Mouse (Mus musculus) embryonic facial prominence, embryonic 14.5 days (tissue): ENCODE measurements around the gene Vmn1r194. TPM values are rescaled to one million over a fixed set of nuclear protein-coding genes. Genes with fewer than 3 reads are reported as not detected.
"Not testable (repeated sequence)": the region's sequence is repeated elsewhere in the genome, so short reads cannot be mapped to it uniquely, and the experiment has no call there.

ENCODE experiments used
- ATAC-seq: fragments of 200-750 bp; cut with Nextera tagmentation; 2 replicates; pipeline ENCODE4 v1.8.0; 2017; ENCODE audit warnings: low read depth, moderate number of reproducible peaks, moderate TSS enrichment
- DNase-seq: peaks from one replicate; pipeline ENCODE4 v3.0.0-alpha.2; 2015; ENCODE audit warnings: low spot score
- H3K27ac ChIP-seq: fragments of 300-500 bp; sonication (generic); replicated peaks from 2 replicates; pipeline ENCODE4 v1.5.1; 2014; ENCODE audit warnings: low read depth, mild to moderate bottlenecking, low read length, moderate library complexity
- H3K27me3 ChIP-seq: fragments of 300-500 bp; sonication (generic); replicated peaks from 2 replicates; pipeline ENCODE4 v1.6.1; 2014; ENCODE audit warnings: low read length; ENCODE audit not compliant: control insufficient read depth, insufficient read depth
- H3K36me3 ChIP-seq: fragments of 300-500 bp; sonication (generic); 2 replicates; pipeline ENCODE4 v1.6.1; 2014; ENCODE audit warnings: low read length, mixed read lengths; ENCODE audit not compliant: control insufficient read depth, insufficient read depth
- H3K4me1 ChIP-seq: fragments of 300-500 bp; sonication (generic); 2 replicates; pipeline ENCODE4 v1.6.1; 2014; ENCODE audit warnings: antibody characterized with exemption, low read length; ENCODE audit not compliant: control insufficient read depth, insufficient read depth
- H3K4me2 ChIP-seq: fragments of 300-500 bp; sonication (generic); 2 replicates; pipeline ENCODE4 v1.6.1; 2014; ENCODE audit warnings: low read depth, mild to moderate bottlenecking, low read length, moderate library complexity, mixed read lengths
- H3K4me3 ChIP-seq: fragments of 300-500 bp; sonication (generic); 2 replicates; pipeline ENCODE4 v1.5.1; 2014; ENCODE audit warnings: low read depth, mild to moderate bottlenecking, low read length
- H3K9ac ChIP-seq: fragments of 300-500 bp; sonication (generic); 2 replicates; pipeline ENCODE4 v1.6.1; 2014; ENCODE audit warnings: low read depth, mild to moderate bottlenecking, low read length, moderate library complexity, mixed read lengths
- H3K9me3 ChIP-seq: fragments of 300-500 bp; sonication (generic); 2 replicates; pipeline ENCODE4 v1.6.1; 2016; ENCODE audit warnings: low read length; ENCODE audit not compliant: control insufficient read depth
- WGBS: fragments of 180-500 bp; shearing (Covaris S2); extraction: QIAGEN DNeasy Blood & Tissue Kit; methylation state at CpG from one replicate; pipeline ENCODE4 v1.1.7; 2014; 5-methylcytosine and 5-hydroxymethylcytosine counted together
- microRNA-seq: library from miRNA; unstranded; fragments of <30 nt; microRNA quantifications from one replicate; pipeline ENCODE4, GENCODE M21; 2016; ENCODE audit warnings: borderline number of aligned reads
- polyA plus RNA-seq: library from polyadenylated mRNA; unstranded; fragments of >200 nt; fragmentation: Nextera tagmentation; extraction: Ambion mirVana; gene quantifications from 2 replicates; pipeline ENCODE4 v1.2.1, GENCODE M21; 2014

Vmn1r194 gene
- not detected in 2 replicates for polyA plus RNA-seq

DNA sequence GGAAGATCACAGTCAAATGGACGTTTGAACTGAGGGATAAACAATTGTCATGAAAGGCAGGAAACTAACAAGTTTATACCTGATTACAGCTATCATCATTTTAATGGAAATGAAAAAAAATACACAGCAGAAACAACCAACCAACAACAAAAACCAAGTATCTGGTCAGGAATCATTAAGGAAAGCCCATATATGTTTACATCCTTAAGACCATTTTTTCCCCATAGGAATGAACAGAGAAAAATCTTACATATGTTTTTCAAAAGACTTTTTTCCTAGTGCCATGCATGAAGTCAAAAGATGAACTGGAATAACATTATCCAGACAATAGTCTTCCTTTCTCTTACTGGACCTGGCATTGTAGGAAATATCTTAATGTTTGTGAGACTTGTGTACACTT, at the start of gene Vmn1r194:
TSS of gene Vmn1r194 (plus strand) at position 301 of the 400 bp plus-strand sequence.
- no peaks in the 10 kb centered on the region for H3K4me1 ChIP-seq
- H3K27me3 ChIP-seq = no peaks in the 10 kb centered on the region
- no peak within 1 kb of the TSS for H3K9ac ChIP-seq
- 40% methylated on average over 1 of the region's 1 CpGs for WGBS
- no peak within 1 kb of the TSS for H3K4me3 ChIP-seq
- ATAC-seq (no peak), DNase-seq (no peak)
- no peaks in the 10 kb centered on the region for H3K36me3 ChIP-seq
- H3K4me2 ChIP-seq = no peak within 1 kb of the TSS
- H3K27ac ChIP-seq = no peak within 1 kb of the TSS
- H3K9me3 ChIP-seq = no peaks in the 10 kb centered on the region

DNA sequence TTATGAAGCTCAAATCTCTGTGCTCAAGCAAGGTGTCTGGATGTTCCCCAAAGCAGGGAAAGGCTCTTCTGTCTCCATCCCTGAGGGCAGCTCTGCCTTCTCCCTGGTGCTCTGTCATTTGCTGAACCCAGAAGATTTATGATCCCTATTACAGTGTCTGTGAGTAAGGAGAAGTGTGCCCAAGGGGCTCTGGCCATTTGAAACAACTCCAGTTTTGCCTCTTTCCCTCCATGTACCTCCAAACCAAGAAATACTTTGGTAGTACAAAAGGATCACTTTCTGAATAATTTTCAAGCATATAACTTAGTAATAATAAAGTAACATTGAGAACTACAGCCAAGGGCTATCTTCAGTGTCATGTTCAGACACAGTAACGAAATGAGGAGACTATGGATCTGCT, 21.0 kb upstream of the Vmn1r194 start, which contains the start of gene Vmn1r193:
TSS of gene Vmn1r193 (minus strand) at position 101 of the 400 bp plus-strand sequence.
- not testable (repeated sequence) for H3K9me3 ChIP-seq, DNase-seq, H3K4me1 ChIP-seq, H3K36me3 ChIP-seq, H3K9ac ChIP-seq, H3K27me3 ChIP-seq, H3K4me2 ChIP-seq, H3K27ac ChIP-seq, ATAC-seq, H3K4me3 ChIP-seq
- WGBS = 77% methylated on average over 1 of the region's 1 CpGs

DNA sequence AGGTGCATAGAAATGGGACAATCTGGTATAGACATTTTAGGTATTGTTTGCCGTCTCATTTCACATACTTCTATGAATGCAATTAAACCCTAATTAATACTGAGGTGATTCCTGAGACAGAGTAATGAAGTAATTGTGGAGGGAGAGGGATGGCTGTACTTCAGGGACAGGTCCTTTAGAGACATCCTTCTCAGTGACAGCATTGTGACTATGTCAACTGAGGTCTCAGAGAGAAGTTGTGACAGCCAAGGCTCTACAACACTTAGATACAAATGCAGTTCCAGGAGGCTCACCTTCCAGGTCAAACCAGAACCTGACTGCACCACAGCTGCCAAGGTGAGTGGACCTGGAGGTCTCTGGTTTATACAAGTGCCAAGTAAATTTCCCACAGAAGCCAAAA, 26.2 kb downstream of the Vmn1r194 start, which contains the start of gene Vmn1r195:
TSS of gene Vmn1r195 (plus strand) at position 301 of the 400 bp plus-strand sequence.
- not testable (repeated sequence) for H3K4me1 ChIP-seq, H3K36me3 ChIP-seq, H3K27ac ChIP-seq, H3K9ac ChIP-seq, H3K4me2 ChIP-seq, H3K9me3 ChIP-seq, ATAC-seq, DNase-seq, H3K4me3 ChIP-seq, H3K27me3 ChIP-seq
- 89% methylated on average over 1 of the region's 1 CpGs for WGBS

DNA sequence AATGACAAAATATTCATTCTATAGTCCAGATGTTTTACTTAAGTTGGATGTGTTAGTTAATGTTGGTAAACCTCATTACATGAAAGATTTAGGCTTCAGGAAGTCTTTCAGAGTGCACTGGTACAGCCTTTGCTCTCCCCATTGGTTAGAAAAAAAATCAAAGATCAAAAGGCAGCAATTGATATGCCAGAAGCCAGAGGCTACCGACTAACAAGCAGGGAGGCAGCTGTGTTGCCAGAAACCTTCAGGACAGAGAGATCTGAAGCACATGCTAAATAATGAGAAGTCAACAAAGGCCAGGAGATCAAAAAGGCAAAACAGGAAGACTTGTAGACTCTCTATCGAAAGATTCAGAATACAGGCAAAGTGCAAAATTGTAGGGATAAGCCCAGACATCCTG, 27.7 kb downstream of the Vmn1r194 start:
- H3K27me3 ChIP-seq = no peaks in the 10 kb centered on the region
- no peak for DNase-seq
- no peak overlapping the region for H3K4me3 ChIP-seq
- H3K9ac ChIP-seq = no peak overlapping the region
- no peak overlapping the region for H3K27ac ChIP-seq
- WGBS = 29% methylated on average over 2 of the region's 2 CpGs
- ATAC-seq = no peak
- no peak overlapping the region for H3K4me2 ChIP-seq
- no peaks in the 10 kb centered on the region for H3K36me3 ChIP-seq
- no peaks in the 10 kb centered on the region for H3K9me3 ChIP-seq
- no peaks in the 10 kb centered on the region for H3K4me1 ChIP-seq

DNA sequence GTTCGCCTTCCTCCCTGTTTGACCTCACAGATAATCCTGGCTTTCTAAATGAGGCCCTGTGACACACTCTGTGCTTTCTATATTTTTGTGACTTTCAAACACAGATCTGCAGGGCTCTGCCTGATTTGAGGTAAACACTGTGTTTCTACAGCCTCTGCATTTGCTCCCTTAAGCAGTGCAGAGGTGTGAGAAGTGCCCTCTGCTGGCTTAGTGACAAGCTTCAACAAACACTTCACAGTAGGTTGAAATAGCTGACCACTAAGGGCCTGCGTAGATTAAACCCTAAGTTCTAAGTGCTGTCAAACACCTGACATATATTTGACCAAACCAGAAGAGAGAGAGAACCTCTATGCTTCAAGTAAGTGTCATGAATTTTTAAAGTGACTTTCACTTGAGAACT, 40.6 kb downstream of the Vmn1r194 start:
- no peaks in the 10 kb centered on the region for H3K4me1 ChIP-seq
- no peaks in the 10 kb centered on the region for H3K36me3 ChIP-seq
- no peaks in the 10 kb centered on the region for H3K9me3 ChIP-seq
- no peak for DNase-seq
- ATAC-seq = no peak
- H3K9ac ChIP-seq = no peak overlapping the region
- WGBS = 74% methylated on average over 2 of the region's 2 CpGs
- H3K27ac ChIP-seq = no peak overlapping the region
- no peak overlapping the region for H3K4me2 ChIP-seq
- H3K27me3 ChIP-seq = no peaks in the 10 kb centered on the region
- no peak overlapping the region for H3K4me3 ChIP-seq

DNA sequence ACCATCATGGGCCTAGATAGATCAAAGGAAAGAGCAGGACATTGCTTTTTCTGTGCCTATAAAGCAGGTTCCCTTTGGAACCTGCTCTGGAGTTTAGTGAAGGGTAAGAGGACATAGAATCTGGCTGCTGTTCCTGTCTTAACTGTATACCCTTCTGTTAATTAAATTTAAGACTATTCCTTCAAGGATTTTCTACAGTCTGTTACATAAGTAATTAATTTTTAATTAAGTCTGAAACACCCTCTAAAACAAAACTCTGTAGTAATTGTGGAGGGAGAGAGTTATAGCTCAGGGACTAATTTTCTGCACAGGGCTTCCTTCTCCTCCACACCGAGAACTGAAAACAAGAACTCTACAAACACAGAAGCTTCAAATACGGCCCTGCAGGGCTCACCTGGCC, 45.6 kb downstream of the Vmn1r194 start, which contains the start of gene Vmn1r196:
TSS of gene Vmn1r196 (plus strand) at position 301 of the 400 bp plus-strand sequence.
- Histone ChIP-seq H3K27me3 (no peaks in the 10 kb centered on the region), H3K4me3 (no peak within 1 kb of the TSS), H3K9ac (no peak within 1 kb of the TSS), H3K36me3 (no peaks in the 10 kb centered on the region), H3K27ac (no peak within 1 kb of the TSS), H3K9me3 (no peaks in the 10 kb centered on the region), H3K4me2 (no peak within 1 kb of the TSS), H3K4me1 (no peaks in the 10 kb centered on the region)
- DNase-seq = no peak
- WGBS = 76% methylated on average over 2 of the region's 2 CpGs
- no peak for ATAC-seq

Small RNA genes within 50 kb of the gene (microRNA-seq; reads per million reads assigned to microRNA genes)
- gene Gm23282 = not detected
- not detected for gene Gm25084

Other genes with a start within 250 kb of the Vmn1r194 start
- 0.70 and 0.83 TPM in 2 replicates for gene Prss16, start 234.5 kb upstream of the Vmn1r194 start, polyA plus RNA-seq
- gene Hist1h2ah, start 208.6 kb upstream of the Vmn1r194 start, polyA plus RNA-seq = 13.1 TPM in 1 of 2 replicates, not detected in the other
- gene Hist1h2bk, start 208.3 kb upstream of the Vmn1r194 start, polyA plus RNA-seq = 3.9 and 6.6 TPM in 2 replicates
- gene Hist1h4i, start 202.9 kb upstream of the Vmn1r194 start, polyA plus RNA-seq = 11.8 and 13.3 TPM in 2 replicates
- 24.9 and 28.8 TPM in 2 replicates for gene Hist1h2ag, start 201.3 kb upstream of the Vmn1r194 start, polyA plus RNA-seq
- 3.4 and 7.4 TPM in 2 replicates for gene Hist1h2bj, start 201.0 kb upstream of the Vmn1r194 start, polyA plus RNA-seq
- not detected in 2 replicates for gene Vmn1r188, start 159.8 kb upstream of the Vmn1r194 start, polyA plus RNA-seq
- gene Vmn1r189, start 138.4 kb upstream of the Vmn1r194 start, polyA plus RNA-seq = 0.10 TPM in 1 of 2 replicates, not detected in the other
- not detected in 2 replicates for gene Vmn1r191, start 60.2 kb upstream of the Vmn1r194 start, polyA plus RNA-seq
- not detected in 2 replicates for gene Vmn1r192, start 53.1 kb upstream of the Vmn1r194 start, polyA plus RNA-seq
- gene Vmn1r193, start 21.1 kb upstream of the Vmn1r194 start, polyA plus RNA-seq = not detected in 2 replicates
- gene Vmn1r195, start 26.3 kb downstream of the Vmn1r194 start, polyA plus RNA-seq = not detected in 2 replicates
- not detected in 2 replicates for gene Vmn1r196, start 45.7 kb downstream of the Vmn1r194 start, polyA plus RNA-seq
- 0.26 TPM in 1 of 2 replicates, not detected in the other for gene Vmn1r197, start 80.4 kb downstream of the Vmn1r194 start, polyA plus RNA-seq
- not detected in 2 replicates for gene Vmn1r198, start 106.1 kb downstream of the Vmn1r194 start, polyA plus RNA-seq
- not detected in 2 replicates for gene Vmn1r199, start 135.6 kb downstream of the Vmn1r194 start, polyA plus RNA-seq
- 0.04 TPM in 1 of 2 replicates, not detected in the other for gene Vmn1r200, start 146.2 kb downstream of the Vmn1r194 start, polyA plus RNA-seq
- gene Vmn1r201, start 227.7 kb downstream of the Vmn1r194 start, polyA plus RNA-seq = not detected in 2 replicates